Mouse (Mus musculus) right cerebral cortex, postnatal 25 days (tissue): Measurements from ENCODE around the gene Gtf2h4.

ENCODE experiments used
- DNase-seq: peaks from one replicate; pipeline ENCODE4 v3.0.0; 2022

Gene Gtf2h4

GRCm38 (mm10) chr17:35673416-35674035, at the start of gene Gtf2h4:
TSS of gene Gtf2h4 (minus strand) at chr17:35673739.
- DNase-seq: peak; percentile 83

- DNase-seq: no peak
These were observed 48.1 kb upstream of the Gtf2h4 start for GRCm38 (mm10) chr17:35721676-35722075.

DNA sequence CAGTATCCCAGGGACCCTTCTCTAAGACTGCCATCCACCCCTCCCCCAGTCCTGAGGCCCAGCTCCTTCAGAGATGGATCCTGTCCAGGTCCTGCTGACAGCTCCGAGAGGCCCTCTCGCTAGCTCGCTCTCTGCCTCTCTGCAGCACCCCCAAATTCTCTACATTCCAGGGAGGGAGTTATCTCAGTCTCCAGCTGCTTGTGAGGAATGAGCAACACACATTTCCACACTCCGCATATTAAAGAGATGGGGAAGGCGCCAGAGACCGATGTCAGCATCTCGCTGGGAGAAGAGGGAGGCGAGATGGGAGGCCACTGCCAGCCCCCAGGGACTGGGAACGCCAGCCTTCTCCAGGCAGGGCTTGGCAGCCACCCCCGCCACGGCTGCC, 46.8 kb upstream of the Gtf2h4 start:
- peak; percentile 56 for DNase-seq

DNA sequence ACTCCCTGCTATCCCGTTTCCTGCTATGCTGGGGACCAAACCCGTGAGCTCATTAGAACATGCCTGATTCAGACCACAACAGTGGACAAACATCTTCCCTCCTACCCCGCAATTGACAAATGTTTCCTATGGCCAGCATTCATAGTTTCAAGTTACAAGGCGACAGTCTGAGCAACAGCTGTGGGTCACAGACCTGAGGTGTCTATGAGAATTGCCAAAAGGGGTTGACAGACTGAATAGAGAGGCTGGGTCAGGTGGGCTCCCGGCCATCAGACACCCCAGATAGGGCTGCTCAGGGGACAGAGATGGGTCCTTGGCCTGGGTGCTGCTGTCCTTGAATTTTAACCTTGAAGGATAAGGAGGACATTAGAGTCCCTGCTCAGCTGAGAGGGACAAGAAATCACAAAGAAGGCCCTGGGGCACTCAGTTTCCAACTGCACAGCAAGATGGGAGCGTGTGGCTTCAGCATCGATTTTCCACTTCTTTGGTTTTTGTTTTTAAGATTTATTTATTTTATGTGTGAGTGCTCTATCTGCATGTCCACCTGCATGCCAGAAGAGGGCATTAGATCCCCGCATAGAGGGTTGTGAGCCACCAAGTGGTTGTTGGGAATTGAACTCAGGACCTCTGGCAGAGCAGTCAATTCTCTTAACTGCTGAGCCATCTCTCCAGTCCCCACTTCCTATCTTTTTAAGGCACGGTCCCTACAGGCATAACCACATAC, 46.2 kb upstream of the Gtf2h4 start:
- DNase-seq: no peak

GRCm38 (mm10) chr17:35717080-35717479, 43.5 kb upstream of the Gtf2h4 start:
- no peak for DNase-seq

GRCm38 (mm10) chr17:35716114-35716513, 42.6 kb upstream of the Gtf2h4 start:
- DNase-seq: no peak

DNA sequence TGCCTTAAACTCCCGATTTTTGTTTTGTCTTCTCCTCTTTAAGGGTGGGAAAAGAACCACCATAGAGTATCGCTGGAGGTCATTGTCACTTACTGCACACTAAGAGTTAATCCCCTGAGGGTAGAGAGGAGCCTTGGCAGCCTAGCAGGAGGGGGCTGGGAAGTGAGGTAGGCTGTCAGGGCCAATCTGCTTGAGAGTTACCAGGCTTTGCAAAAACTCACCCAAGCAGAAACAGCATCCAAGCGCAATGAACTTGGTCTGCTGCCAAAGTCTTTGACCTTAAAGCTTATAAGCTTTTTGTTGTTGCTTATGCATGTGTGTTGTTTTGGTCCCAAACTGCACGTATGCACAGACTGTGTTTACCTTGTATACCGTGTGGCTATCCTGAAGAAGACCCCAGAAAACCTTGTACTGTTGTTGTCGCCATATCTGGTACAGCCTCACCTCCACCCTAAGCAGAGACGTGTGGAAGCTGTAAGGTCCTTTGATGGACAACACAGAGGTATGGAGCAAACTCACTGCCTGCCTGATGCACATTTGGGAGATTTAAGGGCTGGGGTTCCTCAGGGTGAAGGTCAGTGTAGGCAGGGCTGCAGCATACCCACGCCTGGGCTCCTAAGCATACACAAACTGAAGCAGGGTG, 37.3 kb upstream of the Gtf2h4 start:
- no peak for DNase-seq

DNA sequence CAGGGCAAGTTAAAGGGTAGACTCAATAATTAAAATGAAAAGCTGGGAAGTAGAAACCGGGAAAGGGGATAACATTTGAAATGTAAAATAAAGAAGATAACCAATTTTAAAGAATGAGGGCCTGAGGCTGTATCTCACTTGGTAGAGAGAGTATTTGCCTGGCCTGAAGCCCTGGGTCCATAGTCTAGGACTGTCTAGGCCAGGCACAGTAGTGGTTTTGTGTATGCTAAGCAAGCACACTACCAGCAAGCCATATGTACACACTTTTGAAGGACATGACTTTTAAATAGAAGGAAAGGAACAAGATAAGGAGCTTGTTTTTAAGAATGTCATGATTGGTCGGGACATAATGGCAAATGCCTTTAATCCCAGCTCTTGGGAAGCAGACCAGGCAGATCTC, 35.1 kb upstream of the Gtf2h4 start:
- no peak for DNase-seq

- no peak for DNase-seq
These were observed 34.4 kb upstream of the Gtf2h4 start for GRCm38 (mm10) chr17:35707929-35708328.

GRCm38 (mm10) chr17:35705836-35706235, 32.3 kb upstream of the Gtf2h4 start:
- DNase-seq: no peak

DNA sequence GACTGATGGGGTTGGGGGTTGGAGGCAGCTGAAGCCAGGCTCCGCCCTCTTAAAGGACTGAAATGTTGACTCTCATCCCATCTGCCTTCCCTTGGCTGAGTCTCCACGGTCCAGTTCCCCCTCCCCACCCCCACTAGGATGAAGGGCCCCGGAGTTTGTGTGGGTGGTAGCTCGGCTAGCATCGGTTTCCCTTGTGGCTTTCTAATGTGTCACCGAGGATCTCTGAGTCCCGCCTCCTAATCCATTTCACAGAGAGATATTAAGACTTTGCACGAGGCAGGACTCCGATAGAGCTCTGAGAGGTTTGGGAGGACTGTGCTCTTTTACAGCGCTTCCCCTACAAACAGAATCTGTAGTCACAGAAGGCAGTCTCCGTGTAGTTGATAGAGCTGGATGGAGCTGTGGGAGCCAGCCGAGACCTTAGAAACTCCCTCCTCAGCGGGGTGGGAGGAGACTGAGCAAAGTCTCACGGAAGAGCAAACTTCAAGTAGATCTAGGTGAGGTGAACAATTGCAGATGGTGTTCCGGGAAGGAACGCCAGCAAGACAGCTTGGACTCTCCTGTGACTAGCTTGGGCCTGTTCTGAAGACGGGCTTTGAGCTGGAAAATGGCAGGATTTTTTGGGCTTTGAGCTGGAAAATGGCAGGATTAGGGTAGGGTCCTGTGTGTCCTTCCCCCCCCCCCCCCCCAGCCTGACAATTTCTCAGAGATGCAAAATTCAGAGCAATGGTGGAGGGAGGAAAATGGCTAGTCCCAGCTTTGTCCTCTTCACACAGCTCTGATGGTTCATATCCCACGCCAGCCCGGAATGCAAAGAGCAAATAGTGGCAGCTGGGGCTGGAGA, 31.3 kb upstream of the Gtf2h4 start, which contains the start of gene Ddr1:
TSS of gene Ddr1 (minus strand) at position 1 of the 844 bp plus-strand sequence.
- DNase-seq: peak; percentile 46

- DNase-seq: no peak
These were observed 30.3 kb upstream of the Gtf2h4 start for GRCm38 (mm10) chr17:35703751-35704271.

- DNase-seq: no peak
These were observed 29.5 kb upstream of the Gtf2h4 start for GRCm38 (mm10) chr17:35703065-35703464.

GRCm38 (mm10) chr17:35702605-35703004, 29.1 kb upstream of the Gtf2h4 start:
- DNase-seq: no peak

- no peak for DNase-seq
These were observed 28.5 kb upstream of the Gtf2h4 start for GRCm38 (mm10) chr17:35701978-35702461.

- no peak for DNase-seq
These were observed 27.9 kb upstream of the Gtf2h4 start for GRCm38 (mm10) chr17:35701203-35701977.

GRCm38 (mm10) chr17:35700371-35700961, 26.9 kb upstream of the Gtf2h4 start:
- DNase-seq: peak; percentile 85

GRCm38 (mm10) chr17:35699919-35700318, 26.4 kb upstream of the Gtf2h4 start:
- DNase-seq: peak; percentile 68

GRCm38 (mm10) chr17:35698501-35698883, 25.0 kb upstream of the Gtf2h4 start:
- no peak for DNase-seq

GRCm38 (mm10) chr17:35697759-35698500, 24.4 kb upstream of the Gtf2h4 start:
- DNase-seq: peak; percentile 37

DNA sequence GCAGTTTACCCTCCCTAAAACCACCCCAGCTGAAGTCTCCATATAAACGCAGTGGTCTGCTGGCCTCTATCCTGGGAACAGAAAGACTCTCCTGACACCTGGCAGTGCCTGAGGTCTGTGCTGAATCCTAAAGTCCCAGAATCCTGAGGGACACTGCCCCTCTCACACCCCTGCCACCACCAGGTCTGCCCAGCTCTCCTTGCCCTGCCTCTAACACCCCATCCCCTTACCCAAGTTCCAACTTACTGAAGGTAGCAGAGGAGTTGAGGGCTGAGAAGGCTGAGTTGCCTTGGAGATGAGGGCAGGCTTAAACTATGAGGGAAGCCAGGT, 23.9 kb upstream of the Gtf2h4 start:
- no peak for DNase-seq
